Mouse (Mus musculus): ENCODE measurements around the gene Alpl. TPM values are rescaled to one million over a fixed set of nuclear protein-coding genes. Genes with fewer than 3 reads are reported as not detected.

Gene Alpl
- polyA plus RNA-seq, 1 experiment = 70.2 TPM

DNA sequence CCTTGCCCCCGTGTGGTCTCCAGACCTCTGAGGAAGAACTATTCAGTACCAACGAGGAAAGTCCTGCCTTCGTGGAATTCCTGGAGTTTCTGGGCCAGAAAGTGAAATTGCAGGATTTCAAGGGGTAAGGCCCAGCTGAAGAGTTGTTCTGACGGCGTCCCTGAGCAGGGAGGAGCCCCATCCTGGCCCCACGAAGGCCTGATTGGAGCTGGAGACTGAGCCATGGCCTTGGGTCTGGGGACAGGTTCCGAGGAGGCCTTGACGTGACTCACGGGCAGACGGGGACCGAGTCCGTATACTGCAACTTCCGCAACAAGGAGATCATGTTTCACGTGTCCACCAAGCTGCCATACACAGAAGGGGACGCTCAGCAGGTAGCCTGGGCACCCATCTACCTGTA lies 78.5 kb downstream of the Alpl start:
- DNase-seq (ENCODE audit: low read depth) = no peak

DNA sequence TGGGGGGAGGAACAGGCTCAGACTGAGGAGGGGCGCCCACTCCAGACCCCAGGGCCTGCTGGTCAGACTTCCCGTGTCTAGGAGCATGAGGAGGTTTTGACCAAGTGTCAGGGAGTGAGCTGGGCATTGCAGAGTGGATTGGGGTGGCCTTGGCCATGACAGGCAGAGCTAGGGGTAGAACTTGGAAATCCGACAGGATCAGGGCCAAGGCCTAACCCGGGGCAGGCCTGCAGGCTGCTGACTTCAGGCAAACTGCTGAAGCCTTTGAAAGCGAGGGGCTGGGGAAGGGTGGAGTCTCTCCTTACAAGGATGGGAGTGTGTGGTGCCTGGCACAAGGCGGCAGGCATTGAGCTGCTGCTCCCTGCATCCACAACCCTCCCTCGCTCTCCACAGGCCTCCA lies 79.2 kb downstream of the Alpl start:
- no peak for DNase-seq (ENCODE audit: low read depth)

DNA sequence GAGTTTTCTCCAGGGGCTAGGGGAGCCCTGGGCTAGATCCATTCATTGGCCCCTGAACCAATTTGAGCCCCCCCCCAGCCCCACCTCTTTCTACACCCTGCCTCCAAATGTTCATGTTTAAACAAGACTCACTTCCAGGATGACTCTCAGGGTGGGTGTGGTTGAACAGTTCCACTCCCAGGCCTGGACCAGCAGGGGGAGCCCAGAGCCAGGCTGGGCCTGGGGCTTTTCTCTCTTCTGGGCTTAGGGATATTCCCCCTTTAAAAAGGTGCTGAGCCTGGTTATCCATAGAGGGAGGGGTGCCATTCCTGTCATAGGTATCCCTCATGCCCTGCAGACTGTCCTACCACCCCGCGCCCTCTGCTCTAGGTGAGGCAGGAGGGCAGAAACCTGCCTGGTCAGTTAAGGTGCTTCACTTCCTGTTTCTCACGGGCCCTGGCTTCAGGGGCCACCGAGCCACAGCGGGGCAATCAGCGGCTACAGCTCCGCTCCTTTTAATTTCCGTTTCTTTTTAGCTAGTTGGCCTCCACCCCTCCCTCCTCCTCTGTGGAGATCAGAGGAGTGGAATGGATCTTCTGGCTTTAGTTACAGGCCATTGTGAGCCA lies 82.1 kb downstream of the Alpl start:
- no peak for DNase-seq (ENCODE audit: low read depth)

DNA sequence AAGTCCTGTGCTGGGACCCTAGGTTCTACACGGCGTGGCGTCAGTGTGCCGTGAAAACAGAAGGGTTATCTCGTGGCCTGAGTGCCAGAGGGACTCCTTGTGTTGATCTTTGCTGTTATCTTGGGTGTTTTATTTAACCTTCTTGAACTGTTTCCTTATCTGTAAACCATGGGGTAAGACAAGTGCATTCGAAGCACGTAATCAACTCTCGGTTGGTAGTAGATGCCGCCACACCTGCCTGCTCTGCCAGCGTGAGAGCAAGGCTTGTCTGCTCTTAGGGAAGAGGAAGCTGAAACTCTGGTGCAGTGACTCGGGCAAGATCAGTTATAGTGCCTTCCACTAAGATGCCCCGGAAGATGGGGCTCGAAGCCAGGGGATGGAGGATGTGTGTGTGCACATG lies 83.2 kb downstream of the Alpl start:
- no peak for DNase-seq (ENCODE audit: low read depth)

DNA sequence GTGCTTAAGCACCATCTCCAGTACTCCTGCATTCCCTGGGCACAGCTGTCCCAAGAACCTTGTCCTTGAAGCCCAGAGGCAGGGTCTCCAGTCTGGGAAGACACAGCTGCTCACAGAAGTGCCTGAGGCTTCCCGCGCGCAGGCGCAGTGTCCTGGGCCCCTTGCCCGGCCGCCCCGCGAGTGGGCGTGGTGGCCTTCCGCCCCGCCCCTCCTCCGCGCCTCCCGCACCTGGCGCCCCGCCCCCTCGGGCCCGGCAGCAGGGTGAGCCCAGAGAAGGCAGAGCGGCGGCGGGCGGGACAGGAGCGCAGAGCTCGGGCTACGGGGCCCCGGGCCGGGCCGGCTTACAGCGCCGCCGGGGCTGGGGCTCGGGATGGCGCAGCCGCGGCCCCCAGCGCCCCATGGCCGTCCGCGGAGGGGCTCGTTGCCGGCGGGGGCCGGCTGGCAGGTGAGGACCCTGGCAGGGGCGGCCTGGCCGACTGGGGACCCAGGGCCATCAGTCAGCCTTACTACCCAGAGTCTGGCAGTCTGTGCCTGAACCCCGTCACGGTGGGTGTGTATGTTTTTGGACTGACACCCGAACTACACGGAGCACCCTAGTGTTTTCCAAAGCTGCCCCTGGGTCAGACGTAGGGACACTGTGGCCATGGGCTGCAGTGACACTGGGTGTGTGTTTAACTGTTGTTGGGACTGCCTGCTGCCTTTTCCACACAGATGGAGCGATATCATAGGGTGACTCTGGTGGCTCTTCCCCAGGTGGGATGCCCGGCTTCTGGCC lies 88.8 kb downstream of the Alpl start:
- no peak for DNase-seq (ENCODE audit: low read depth)

DNA sequence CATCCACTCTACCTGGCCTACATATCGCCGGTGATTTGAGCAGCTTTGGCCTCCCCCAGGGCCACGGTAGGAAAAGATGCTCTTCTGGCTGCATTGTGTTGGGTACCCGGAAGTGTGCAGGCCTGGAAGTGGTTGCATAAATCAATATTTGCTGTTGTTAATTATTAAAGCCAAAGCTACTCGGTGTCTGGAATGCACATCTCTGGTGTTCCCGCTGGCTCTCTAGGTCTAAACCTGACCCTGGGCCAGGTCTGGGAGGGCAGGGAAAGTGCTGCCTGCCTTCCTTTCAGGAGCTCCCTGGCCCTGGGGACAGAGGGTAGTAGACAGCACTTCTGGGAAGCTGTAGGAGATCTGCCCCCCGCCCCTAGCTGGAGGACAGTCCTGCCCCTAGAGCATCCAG lies 89.7 kb downstream of the Alpl start:
- no peak for DNase-seq (ENCODE audit: low read depth)

DNA sequence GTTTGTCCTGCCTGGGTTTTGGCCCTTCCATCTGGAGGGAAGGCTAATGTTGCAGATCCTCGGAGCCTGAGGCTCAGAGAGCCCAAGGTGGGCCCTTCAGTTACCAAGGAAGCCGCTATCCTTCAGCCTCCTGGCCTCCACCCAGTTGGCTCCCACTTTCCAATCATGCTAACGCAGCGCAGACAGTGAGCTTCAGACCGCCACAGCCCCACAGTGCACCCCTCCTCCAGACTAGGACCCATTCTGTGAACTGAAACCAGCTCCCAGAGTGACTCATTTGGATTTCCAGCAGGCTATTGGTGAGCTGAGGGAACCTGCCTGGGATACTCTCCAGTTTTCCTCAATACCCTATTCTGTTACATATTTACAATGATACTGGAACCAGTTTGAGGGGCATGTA lies 90.8 kb downstream of the Alpl start:
- DNase-seq (ENCODE audit: low read depth) = no peak

DNA sequence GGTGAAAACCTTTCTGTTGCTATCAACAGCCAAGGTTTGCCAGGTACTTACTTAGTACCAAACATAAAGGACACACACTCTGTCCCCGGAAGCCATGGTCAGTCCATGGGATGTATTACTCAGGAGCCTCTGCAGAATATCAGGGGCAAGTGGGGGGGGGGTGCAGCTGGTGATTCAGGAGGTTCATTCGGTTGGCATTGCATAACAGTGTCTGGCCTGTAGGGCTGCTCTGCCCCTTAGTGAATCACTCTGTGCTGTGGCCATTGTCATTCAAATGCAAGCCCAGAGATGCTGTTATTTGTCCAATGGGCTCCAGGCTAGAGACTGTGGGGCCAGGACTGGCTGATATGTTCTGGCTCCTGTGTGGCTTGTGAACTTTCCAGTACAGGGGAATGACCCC lies 91.6 kb downstream of the Alpl start:
- DNase-seq (ENCODE audit: low read depth) = no peak

DNA sequence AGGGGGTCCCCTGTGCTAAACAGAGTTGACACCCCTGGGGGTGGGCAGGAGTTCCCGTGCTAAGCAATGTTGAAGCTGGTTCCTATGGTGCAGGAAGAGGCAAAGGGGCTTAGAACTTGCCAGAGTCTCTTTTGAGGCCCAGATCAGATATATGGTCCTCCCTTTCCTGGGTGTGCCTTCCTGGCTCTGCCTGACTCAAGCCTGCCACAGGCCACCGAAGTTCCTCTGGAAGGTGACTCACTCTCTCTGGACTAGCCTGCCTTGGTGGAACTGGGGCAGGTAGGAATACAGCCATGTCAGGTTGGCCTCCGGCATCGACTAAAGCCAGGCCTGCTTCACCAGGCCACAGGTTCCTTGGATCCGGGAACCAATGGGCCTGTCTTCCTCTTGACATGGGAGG lies 93.1 kb downstream of the Alpl start:
- no peak for DNase-seq (ENCODE audit: low read depth)

DNA sequence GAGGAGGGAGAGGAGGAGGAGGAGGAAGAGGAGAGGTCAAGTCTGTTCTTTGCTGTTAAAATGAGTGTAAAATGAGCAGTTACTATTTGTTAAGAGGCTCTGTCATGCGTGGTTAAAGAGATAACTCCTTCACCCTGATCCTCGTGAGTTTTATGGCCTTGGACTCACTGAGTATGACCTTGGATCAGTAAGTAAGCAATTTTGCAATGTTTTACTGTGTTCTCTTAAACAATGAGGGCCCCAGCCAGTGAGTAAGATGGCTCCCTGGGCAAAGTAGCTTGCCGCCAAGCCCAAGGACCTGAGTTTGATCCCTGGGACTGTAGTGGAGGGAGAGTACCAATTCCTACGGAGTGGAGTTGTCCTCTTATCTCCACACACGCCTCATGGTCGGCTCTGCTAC lies 95.2 kb downstream of the Alpl start:
- DNase-seq (ENCODE audit: low read depth) = no peak

DNA sequence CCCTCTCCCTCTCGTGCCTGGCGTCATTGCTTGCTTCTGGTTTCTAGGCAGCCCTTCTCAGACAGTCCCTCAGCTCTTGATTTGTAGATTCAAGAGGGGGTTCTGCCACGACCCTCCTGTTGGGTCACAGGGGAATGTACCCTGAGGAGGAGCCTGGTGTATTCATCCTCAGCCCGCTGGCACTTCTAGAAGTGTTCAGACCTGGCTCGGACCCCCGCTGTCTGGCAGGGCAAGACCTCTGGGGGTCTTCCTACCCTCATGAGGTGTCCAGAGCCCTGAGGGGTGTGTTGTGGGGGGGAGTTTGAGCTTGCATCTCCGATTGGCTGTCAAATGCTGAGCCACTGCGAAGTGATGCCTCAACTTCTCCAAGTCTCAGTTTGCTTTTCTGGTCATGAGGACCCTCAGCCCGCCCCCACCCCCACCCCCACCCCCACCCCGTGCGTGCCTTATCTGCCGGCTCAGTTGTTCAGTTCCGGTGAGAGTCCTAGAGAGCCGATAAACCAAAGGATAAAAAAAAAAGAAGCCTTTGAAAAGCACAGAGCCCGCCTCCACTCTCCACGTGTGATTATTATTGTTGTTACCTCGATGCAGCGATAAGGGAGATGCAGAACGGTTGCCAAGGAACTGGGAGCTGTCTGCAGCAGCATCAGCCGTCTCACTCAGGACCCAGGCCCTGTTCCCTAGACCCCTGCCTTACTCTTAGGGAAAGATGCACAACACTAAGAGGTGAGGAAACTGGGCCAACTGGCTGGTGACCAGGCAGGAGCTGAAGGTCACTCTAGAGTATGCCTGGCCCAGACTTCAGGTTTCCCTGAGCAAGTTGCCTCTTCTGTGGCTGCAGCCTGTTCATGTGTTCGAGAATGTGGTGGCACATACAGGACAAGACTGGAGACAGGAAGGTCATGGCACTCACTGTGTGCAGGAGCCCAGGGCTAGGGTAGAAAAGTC lies 96.6 kb downstream of the Alpl start:
- no peak for DNase-seq (ENCODE audit: low read depth)

DNA sequence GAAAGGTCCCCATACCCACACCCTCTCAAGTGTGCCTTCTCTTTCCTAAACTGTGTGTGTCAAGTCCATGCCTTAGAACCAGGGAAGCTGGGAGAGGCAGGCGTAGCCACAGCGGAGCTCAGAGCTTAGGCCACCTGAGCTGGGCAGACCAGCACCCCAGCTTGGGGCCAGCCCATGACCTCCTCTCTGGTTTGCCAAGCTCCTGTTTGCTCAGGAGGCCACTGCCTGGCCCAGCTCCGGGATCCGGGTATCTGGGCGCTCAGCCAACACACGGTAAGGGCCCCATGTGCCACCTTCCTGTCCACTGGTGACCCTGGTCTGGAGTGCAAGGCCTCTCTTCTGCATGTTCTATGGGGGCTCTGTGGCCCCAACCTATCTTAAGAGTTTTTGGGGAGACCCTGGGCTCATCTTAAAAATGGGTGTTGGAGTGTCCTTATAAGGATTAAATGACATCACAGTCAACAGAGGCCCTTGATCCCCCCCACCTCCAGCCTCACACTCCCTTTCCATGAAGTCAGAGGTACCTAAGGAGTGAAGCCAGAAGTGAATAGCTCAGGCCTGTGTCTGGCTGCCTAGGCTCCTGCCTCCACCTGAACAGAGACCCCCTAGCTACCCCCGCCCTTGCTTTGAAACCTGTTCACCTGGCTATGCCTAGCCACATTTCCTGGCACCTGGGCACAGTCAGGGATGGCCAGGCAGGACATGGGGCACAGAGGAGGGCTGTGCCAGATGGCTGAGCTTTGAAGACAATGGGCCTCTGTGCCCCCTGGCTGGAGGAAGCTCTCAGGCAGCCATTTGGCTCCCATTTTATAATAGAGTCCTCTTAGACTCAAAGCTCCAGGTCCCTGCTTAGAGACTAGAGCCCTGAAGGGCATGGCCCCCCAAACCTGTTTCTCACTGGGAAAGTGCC lies 97.9 kb downstream of the Alpl start:
- no peak for DNase-seq (ENCODE audit: low read depth)

DNA sequence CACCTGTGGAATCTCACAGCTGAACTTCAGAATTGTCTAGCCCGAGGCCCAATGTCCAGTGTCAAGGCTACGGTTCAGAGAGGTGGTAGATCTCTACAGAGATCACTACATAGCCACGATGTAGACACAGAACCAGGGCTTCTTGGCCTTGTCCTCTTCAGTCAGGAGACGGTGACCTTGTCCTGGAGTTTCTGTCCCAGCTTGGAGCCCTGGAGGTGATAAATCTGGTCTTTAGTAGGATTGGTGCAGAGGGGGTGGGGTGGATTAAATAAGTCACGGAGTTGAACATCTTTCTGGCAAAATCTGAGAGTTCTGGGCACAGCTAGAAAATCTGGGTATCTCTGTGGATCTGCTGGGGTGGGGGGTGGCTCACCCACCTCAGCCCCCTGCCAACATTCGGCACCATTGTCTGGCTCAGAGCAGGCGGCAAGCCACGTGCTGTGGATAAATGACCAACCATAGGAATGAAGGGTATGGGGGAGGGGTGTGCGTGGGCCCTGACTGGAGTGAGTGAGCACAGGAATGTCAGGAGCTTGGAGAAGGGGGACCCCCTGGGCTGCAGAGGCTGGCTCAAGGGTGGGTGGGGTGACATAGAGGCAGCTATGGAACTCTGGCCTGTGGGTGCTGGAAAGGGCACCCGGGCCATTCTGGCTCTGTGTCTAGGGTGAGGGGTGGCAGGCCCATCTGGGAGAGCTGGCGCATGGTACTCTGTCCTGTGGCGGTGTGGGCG lies 98.9 kb downstream of the Alpl start:
- DNase-seq (ENCODE audit: low read depth) = no peak

DNA sequence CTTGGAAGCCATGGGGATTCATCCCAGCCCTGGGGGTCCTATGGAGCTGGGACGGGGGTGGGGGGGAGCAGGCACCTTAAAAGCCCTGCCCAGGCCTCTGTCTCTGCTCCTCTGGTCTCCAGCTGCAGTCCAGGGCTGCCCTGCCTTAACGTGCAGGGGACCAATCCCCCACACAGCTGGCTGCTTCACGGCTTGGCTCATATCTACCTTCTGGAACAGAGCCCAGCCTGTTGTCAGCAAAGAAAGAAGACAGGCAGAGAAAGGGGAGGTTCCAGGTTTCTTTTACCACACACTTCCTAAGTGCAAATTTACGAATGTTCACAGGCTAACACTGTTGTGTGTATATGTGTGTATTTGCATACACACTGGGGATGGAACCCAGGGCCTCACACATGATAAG lies 100.3 kb downstream of the Alpl start:
- DNase-seq (ENCODE audit: low read depth) = no peak

DNA sequence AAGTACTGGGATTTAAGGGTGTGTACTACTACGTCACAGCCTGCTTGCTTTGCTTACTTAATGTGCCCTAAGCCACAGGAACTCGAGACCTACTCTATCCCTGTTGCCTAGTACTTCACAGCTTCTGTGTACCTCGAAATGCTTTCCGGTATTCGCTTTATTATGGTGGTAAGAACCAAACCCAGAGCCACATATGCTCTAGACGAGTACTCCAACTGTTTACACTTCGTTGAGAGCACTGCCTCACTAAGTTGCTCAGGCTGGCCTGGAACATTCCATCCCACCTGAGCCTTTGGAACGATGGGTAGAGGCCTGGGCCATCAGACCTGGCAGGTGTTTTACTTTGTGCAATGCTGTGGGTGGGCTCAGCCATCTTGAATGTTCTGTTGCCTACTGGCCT lies 100.9 kb downstream of the Alpl start:
- no peak for DNase-seq (ENCODE audit: low read depth)

DNA sequence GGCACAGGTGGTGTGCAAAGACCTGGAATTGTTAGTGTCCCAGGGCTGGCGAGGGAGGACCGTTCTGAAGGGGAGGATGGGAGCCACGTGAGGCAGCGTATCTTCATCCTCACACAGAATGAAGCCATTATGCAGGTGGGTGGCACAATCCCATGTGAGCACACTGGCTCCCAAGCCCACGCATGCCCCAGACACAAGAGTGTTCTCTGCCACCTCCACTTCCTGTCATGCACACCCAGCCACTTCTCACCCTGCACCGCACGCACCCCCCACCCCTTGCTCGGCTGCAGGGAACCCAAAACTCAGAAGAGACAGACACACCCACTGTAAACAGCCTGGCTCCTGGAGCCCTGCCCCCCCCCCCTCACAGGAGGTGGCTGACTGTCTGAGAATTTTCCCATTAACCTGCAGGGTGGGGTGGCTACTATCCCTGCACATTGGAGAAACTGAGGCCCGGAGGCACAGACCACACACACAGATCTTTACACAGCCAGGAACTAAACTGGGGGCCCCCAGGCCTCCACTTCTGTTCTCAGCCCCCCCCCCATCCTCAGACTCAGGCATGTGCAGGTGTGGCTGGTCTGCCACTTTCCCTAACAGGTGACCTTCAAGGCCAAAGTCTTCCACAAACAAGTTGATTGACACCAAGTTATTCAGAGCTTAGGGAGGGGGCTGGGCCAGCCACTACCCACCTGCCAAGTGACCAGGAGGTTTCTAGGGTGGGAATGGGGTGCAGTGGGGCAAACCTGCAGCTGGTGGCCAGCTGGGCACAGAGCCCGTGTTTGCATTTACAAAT lies 103.9 kb downstream of the Alpl start:
- no peak for DNase-seq (ENCODE audit: low read depth)
